Mouse (Mus musculus): ENCODE data around the gene Cd34.

DNA sequence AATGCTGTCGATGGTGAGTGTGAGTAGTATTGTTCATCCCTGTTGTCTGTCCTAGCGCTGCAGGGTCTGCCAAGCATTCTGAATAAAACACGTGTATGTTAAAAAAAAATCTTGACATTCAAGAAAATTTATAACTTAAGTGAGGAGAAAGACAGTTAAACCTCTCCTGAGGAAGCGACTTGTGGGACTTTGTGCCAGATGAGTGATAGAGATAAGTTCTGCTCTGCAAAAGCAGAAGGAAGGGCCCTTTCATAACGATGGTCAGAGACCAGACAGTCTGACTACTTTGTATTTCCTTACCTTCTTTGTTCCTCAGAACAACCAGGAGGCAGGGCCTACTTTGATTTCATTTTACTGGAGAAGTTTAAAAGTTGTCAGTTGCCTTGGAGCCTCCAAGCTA lies 4.9 kb downstream of the Cd34 start:
- no peak for TF ChIP-seq POLR2A (IDR thresholded peaks at IDR 0.05; ENCODE audit: insufficient read depth, low read depth, low read length)
- no peak for TF ChIP-seq CTCF (IDR thresholded peaks at IDR 0.05)

Measured in heart, adult 2 months (tissue).